Mouse (Mus musculus): ENCODE data around the gene Tshr. TPM values are rescaled to one million over a fixed set of nuclear protein-coding genes. Genes with fewer than 3 reads are reported as not detected.

Gene Tshr
- polyA plus RNA-seq, 1 experiment from 2014 or later, result 0.02 TPM

- DNase-seq, result no peak
- TF ChIP-seq CTCF (IDR thresholded peaks at IDR 0.05; ENCODE audit: low read depth), result no peak
- TF ChIP-seq EP300 (IDR thresholded peaks at IDR 0.05; ENCODE audit: low read depth), result no peak
- no peak overlapping the region for H3K9ac ChIP-seq (replicated peaks)
- no peak for ATAC-seq
- no peaks in the 10 kb centered on the region for H3K4me1 ChIP-seq (ENCODE audit: insufficient read depth)
- no peaks in the 10 kb centered on the region for H3K27me3 ChIP-seq (ENCODE audit: insufficient read depth, low read length)
- H3K4me2 ChIP-seq (ENCODE audit: low read depth, low read length), result no peak overlapping the region
- H3K27ac ChIP-seq (ENCODE audit: low read depth), result no peak overlapping the region
- no peaks in the 10 kb centered on the region for H3K36me3 ChIP-seq (replicated peaks; ENCODE audit: insufficient read depth, low read length)
- WGBS (ENCODE audit: insufficient replicate concordance), result 73% methylated on average over 4 of the region's 4 CpGs
- H3K4me3 ChIP-seq (ENCODE audit: low read depth, low read length), result no peak overlapping the region
- no peaks in the 10 kb centered on the region for H3K9me3 ChIP-seq (ENCODE audit: low read length)
Measured at GRCm38 (mm10) chr12:91486342-91486741, 102.0 kb downstream of the Tshr start.

DNA sequence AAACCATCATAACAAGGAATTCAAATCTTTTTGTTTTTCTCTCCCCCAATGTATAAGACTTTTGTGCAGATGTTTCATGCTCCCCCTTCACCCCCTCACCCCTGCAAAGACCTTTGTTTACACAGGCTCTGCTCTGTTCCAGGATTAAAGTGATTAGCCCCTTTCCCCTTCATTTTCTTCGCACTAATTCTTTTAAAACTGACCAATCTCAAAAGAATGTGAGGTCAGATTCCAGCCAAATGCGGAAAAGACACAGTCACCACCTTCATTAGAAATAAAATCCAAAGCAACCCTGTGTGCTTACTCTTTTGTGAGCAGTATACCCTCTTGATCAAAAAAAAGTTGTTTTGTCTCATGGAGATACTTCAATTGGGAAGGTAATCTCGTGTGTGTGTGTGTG lies 104.0 kb downstream of the Tshr start:
- DNase-seq, result no peak
- Histone ChIP-seq H3K9me3 (ENCODE audit: low read length) (no peaks in the 10 kb centered on the region), H3K27me3 (ENCODE audit: insufficient read depth, low read length) (no peaks in the 10 kb centered on the region), H3K4me1 (ENCODE audit: insufficient read depth) (no peaks in the 10 kb centered on the region), H3K27ac (ENCODE audit: low read depth) (no peak overlapping the region), H3K4me3 (ENCODE audit: low read depth, low read length) (no peak overlapping the region), H3K36me3 (replicated peaks; ENCODE audit: insufficient read depth, low read length) (no peaks in the 10 kb centered on the region), H3K9ac (replicated peaks) (no peak overlapping the region), H3K4me2 (ENCODE audit: low read depth, low read length) (no peak overlapping the region)
- WGBS (ENCODE audit: insufficient replicate concordance), result 37% methylated on average over 3 of the region's 3 CpGs
- ATAC-seq, result no peak
- TF ChIP-seq CTCF (IDR thresholded peaks at IDR 0.05; ENCODE audit: low read depth), result no peak
- TF ChIP-seq EP300 (IDR thresholded peaks at IDR 0.05; ENCODE audit: low read depth), result no peak

DNA sequence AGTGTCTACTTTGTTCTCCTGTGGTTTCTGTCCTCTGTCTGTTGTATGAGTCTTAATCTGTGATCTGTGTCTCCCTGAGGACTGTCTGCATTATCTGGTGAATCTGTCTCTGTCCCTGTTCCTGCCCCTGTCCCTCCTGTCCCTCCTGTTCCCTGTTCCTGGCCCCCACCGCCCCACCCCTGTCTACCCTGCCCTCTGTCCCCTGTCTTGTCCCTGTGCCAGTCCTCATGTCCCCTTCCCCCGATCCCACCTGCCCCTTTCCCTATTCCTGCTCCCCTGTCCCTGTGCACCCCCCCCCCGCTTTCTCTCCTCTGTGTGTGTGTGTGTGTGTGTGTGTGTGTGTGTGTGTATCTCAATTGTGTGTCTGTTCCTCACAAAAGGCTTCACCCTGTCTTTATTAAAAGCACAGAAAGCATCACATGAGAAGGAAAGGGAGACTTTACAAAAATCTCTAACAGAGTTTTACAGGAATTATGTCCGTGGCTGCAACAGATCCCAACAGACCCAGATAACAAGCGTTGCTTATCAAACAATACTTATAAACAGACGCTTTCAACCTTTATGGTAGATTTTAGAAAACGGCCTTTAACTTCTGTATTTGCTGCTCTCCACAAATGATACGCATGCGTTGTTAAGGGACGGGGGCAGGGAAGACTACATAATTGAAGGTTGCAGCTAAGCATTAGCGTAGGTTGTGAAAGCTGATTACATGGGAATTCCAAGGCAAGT lies 111.3 kb downstream of the Tshr start:
- DNase-seq, result no peak

GRCm38 (mm10) chr12:91496226-91496558 lies 111.8 kb downstream of the Tshr start:
- no peak for ATAC-seq
- no peak overlapping the region for H3K4me3 ChIP-seq (ENCODE audit: low read depth, low read length)
- H3K4me2 ChIP-seq (ENCODE audit: low read depth, low read length), result no peak overlapping the region
- H3K9me3 ChIP-seq (ENCODE audit: low read length), result no peaks in the 10 kb centered on the region
- no peak overlapping the region for H3K27ac ChIP-seq (ENCODE audit: low read depth)
- no peak for DNase-seq
- 54% methylated on average over 3 of the region's 3 CpGs for WGBS (ENCODE audit: insufficient replicate concordance)
- no peaks in the 10 kb centered on the region for H3K27me3 ChIP-seq (ENCODE audit: insufficient read depth, low read length)
- H3K36me3 ChIP-seq (replicated peaks; ENCODE audit: insufficient read depth, low read length), result no peaks in the 10 kb centered on the region
- no peak overlapping the region for H3K9ac ChIP-seq (replicated peaks)
- H3K4me1 ChIP-seq (ENCODE audit: insufficient read depth), result no peaks in the 10 kb centered on the region
- TF ChIP-seq EP300 (IDR thresholded peaks at IDR 0.05; ENCODE audit: low read depth) (no peak), CTCF (IDR thresholded peaks at IDR 0.05; ENCODE audit: low read depth) (no peak)

More for the DNA sequence above, 111.3 kb downstream of the Tshr start:
- no peak overlapping the region for H3K9ac ChIP-seq (replicated peaks)
- no peak for ATAC-seq
- H3K4me1 ChIP-seq (ENCODE audit: insufficient read depth), result no peaks in the 10 kb centered on the region
- WGBS (ENCODE audit: insufficient replicate concordance), result 47% methylated on average over 10 of the region's 11 CpGs
- H3K36me3 ChIP-seq (replicated peaks; ENCODE audit: insufficient read depth, low read length), result no peaks in the 10 kb centered on the region
- no peak for TF ChIP-seq EP300 (IDR thresholded peaks at IDR 0.05; ENCODE audit: low read depth)
- no peak for TF ChIP-seq CTCF (IDR thresholded peaks at IDR 0.05; ENCODE audit: low read depth)
- H3K27ac ChIP-seq (ENCODE audit: low read depth), result no peak overlapping the region
- H3K9me3 ChIP-seq (ENCODE audit: low read length), result no peaks in the 10 kb centered on the region
- H3K27me3 ChIP-seq (ENCODE audit: insufficient read depth, low read length), result no peaks in the 10 kb centered on the region
- no peak overlapping the region for H3K4me2 ChIP-seq (ENCODE audit: low read depth, low read length)
- H3K4me3 ChIP-seq (ENCODE audit: low read depth, low read length), result no peak overlapping the region

DNA sequence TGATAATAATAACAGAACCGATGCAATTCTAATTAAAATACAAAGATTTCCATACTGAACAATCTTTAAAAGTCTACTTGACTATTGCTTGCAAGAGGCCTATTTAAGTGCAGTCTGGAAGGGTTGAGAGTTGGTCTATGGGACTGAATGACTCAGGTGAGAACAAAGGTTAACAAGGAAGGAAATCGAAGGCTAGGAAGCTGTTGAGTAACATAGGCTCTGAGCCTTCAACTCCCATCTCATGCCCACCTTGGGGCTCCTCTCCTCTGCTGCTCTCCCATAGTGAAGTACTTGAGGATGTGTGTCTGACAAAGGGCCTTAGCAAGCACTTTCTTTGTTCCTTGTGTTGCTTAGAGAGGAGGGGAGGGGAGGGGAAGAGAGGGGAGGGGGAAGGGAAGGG lies 116.1 kb downstream of the Tshr start:
- Histone ChIP-seq H3K36me3 (replicated peaks; ENCODE audit: insufficient read depth, low read length) (no peaks in the 10 kb centered on the region), H3K27ac (ENCODE audit: low read depth) (no peak overlapping the region), H3K4me1 (ENCODE audit: insufficient read depth) (no peaks in the 10 kb centered on the region), H3K27me3 (ENCODE audit: insufficient read depth, low read length) (no peaks in the 10 kb centered on the region), H3K4me3 (ENCODE audit: low read depth, low read length) (no peak overlapping the region), H3K4me2 (ENCODE audit: low read depth, low read length) (no peak overlapping the region), H3K9me3 (ENCODE audit: low read length) (no peaks in the 10 kb centered on the region), H3K9ac (replicated peaks) (no peak overlapping the region)
- ATAC-seq, result no peak
- DNase-seq, result no peak
- TF ChIP-seq CTCF (IDR thresholded peaks at IDR 0.05; ENCODE audit: low read depth) (no peak), EP300 (IDR thresholded peaks at IDR 0.05; ENCODE audit: low read depth) (no peak)
- 61% methylated on average over 2 of the region's 2 CpGs for WGBS (ENCODE audit: insufficient replicate concordance)

DNA sequence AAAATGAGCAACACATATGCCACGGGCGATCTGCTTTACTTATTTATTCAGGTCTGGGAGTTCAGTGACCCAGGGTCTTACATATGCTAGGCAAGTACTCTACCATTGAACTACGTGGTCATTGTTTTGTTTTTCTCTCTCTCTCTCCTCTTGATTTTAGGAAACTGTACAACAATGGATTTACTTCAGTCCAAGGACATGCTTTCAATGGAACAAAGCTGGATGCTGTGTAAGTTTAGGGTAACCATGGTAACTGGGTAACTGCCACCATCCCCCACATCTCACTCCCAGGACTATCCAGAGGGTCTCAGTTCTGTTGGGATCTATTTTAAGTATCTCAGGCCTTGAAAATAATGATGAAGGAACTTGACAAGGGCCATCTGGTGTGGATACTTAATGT lies 127.4 kb downstream of the Tshr start:
- WGBS (ENCODE audit: insufficient replicate concordance), result 67% methylated on average over 3 of the region's 3 CpGs
- ATAC-seq, result no peak

More for the DNA sequence above, 127.4 kb downstream of the Tshr start:
- no peaks in the 10 kb centered on the region for H3K9me3 ChIP-seq (ENCODE audit: low read length)
- TF ChIP-seq EP300 (IDR thresholded peaks at IDR 0.05; ENCODE audit: low read depth) (no peak), CTCF (IDR thresholded peaks at IDR 0.05; ENCODE audit: low read depth) (no peak)
- H3K4me1 ChIP-seq (ENCODE audit: insufficient read depth), result no peaks in the 10 kb centered on the region
- H3K4me3 ChIP-seq (ENCODE audit: low read depth, low read length), result no peak overlapping the region
- DNase-seq, result no peak
- no peak overlapping the region for H3K4me2 ChIP-seq (ENCODE audit: low read depth, low read length)
- no peaks in the 10 kb centered on the region for H3K27me3 ChIP-seq (ENCODE audit: insufficient read depth, low read length)
- no peaks in the 10 kb centered on the region for H3K36me3 ChIP-seq (replicated peaks; ENCODE audit: insufficient read depth, low read length)
- no peak overlapping the region for H3K27ac ChIP-seq (ENCODE audit: low read depth)
- no peak overlapping the region for H3K9ac ChIP-seq (replicated peaks)
